Mouse (Mus musculus) heart, embryonic 11.5 days (tissue): ENCODE measurements around the gene Slc2a8. TPM values are rescaled to one million over a fixed set of nuclear protein-coding genes. Genes with fewer than 3 reads are reported as not detected.
A peak's percentile ranks its signal among the peaks of the same experiment; 100 is the strongest.

Experiments
- ATAC-seq: fragments of 200-750 bp; cut with Nextera tagmentation; replicated peaks from 2 replicates; pipeline ENCODE4 v1.8.0; 2017; ENCODE audit warnings: moderate library complexity; ENCODE audit not compliant: insufficient number of reproducible peaks, low FRiP score, low TSS enrichment
- H3K27ac ChIP-seq: fragments of 300-500 bp; sonication (generic); 2 replicates; pipeline ENCODE4 v1.5.1; 2014; ENCODE audit warnings: mild to moderate bottlenecking, low read depth, low read length
- H3K27me3 ChIP-seq: fragments of 300-500 bp; sonication (generic); 2 replicates; pipeline ENCODE4 v1.6.1; 2014; ENCODE audit warnings: mild to moderate bottlenecking, low read length, mixed read lengths; ENCODE audit not compliant: control insufficient read depth, insufficient read depth
- H3K36me3 ChIP-seq: fragments of 300-500 bp; sonication (generic); 2 replicates; pipeline ENCODE4 v1.6.1; 2014; ENCODE audit warnings: mild to moderate bottlenecking, low read length, moderate library complexity, mixed read lengths; ENCODE audit not compliant: control insufficient read depth, insufficient read depth
- H3K4me1 ChIP-seq: fragments of 300-500 bp; sonication (generic); 2 replicates; pipeline ENCODE4 v1.6.1; 2014; ENCODE audit warnings: low read length; ENCODE audit not compliant: control insufficient read depth, insufficient read depth
- H3K4me2 ChIP-seq: fragments of 300-500 bp; sonication (generic); 2 replicates; pipeline ENCODE4 v1.6.1; 2014; ENCODE audit warnings: mild to moderate bottlenecking, moderate library complexity
- H3K4me3 ChIP-seq: fragments of 300-500 bp; sonication (generic); 2 replicates; pipeline ENCODE4 v1.5.1; 2014; ENCODE audit warnings: low read depth, low read length
- H3K9ac ChIP-seq: fragments of 300-500 bp; sonication (generic); 2 replicates; pipeline ENCODE4 v1.6.1; 2014; ENCODE audit warnings: mild to moderate bottlenecking, low read depth, low read length, moderate library complexity
- H3K9me3 ChIP-seq: fragments of 300-500 bp; sonication (generic); replicated peaks from 2 replicates; pipeline ENCODE4 v1.6.1; 2016; ENCODE audit warnings: low read length; ENCODE audit not compliant: control insufficient read depth
- WGBS: fragments of 180-500 bp; shearing (Covaris S2); extraction: QIAGEN DNeasy Blood & Tissue Kit; methylation state at CpG from one replicate; pipeline ENCODE4 v1.1.7; 2014; ENCODE audit not compliant: insufficient replicate concordance; 5-methylcytosine and 5-hydroxymethylcytosine counted together
- polyA plus RNA-seq: library from polyadenylated mRNA; unstranded; fragments of >200 nt; fragmentation: Nextera tagmentation; extraction: Ambion mirVana; gene quantifications from 2 replicates; pipeline ENCODE4 v1.2.1, GENCODE M21; 2014

The Slc2a8 gene
- polyA plus RNA-seq, 1 experiment from 2014 or later, result 12.1 TPM

- Histone ChIP-seq H3K4me2 (peak overlapping the region; percentile 94), H3K4me3 (peak overlapping the region; percentile 64), H3K27ac (no peak overlapping the region), H3K9me3 (no peaks in the 10 kb centered on the region), H3K4me1 (peaks cover 6% of the 10 kb centered on the region; the same call in 1 of the 2 replicates), H3K36me3 (no peaks in the 10 kb centered on the region), H3K9ac (peak overlapping the region; percentile 23; the same call in 1 of the 2 replicates), H3K27me3 (no peaks in the 10 kb centered on the region)
- 5% methylated on average over 4 of the region's 4 CpGs for WGBS
- no peak for ATAC-seq
Observed at GRCm38 (mm10) chr2:32982700-32983099, 817 bp upstream of the Slc2a8 start.

GRCm38 (mm10) chr2:32981281-32981680, 602 bp downstream of the Slc2a8 start:
- Histone ChIP-seq H3K9ac (peak overlapping the region; percentile 66), H3K4me3 (peak overlapping the region; percentile 64), H3K4me1 (peaks cover 6% of the 10 kb centered on the region), H3K27me3 (no peaks in the 10 kb centered on the region), H3K36me3 (no peaks in the 10 kb centered on the region), H3K9me3 (no peaks in the 10 kb centered on the region), H3K4me2 (peak overlapping the region; percentile 94), H3K27ac (no peak overlapping the region; the same call in 1 of the 2 replicates)
- 0% methylated on average over 23 of the region's 23 CpGs for WGBS
- ATAC-seq, result peak; percentile 32; the same call in 1 of the 2 replicates

- H3K27ac ChIP-seq, result no peak overlapping the region
- peaks cover 6% of the 10 kb centered on the region for H3K4me1 ChIP-seq
- no peaks in the 10 kb centered on the region for H3K36me3 ChIP-seq
- no peaks in the 10 kb centered on the region for H3K9me3 ChIP-seq
- no peak overlapping the region for H3K9ac ChIP-seq
- H3K27me3 ChIP-seq, result no peaks in the 10 kb centered on the region
- no peak for ATAC-seq
- no peak overlapping the region; the same call in 1 of the 2 replicates for H3K4me2 ChIP-seq
- H3K4me3 ChIP-seq, result no peak overlapping the region
- 83% methylated on average over 7 of the region's 7 CpGs for WGBS
Observed at GRCm38 (mm10) chr2:32979675-32980074, 2.2 kb downstream of the Slc2a8 start.

- Histone ChIP-seq H3K27me3 (no peaks in the 10 kb centered on the region), H3K9ac (no peak overlapping the region), H3K9me3 (no peaks in the 10 kb centered on the region), H3K4me2 (no peak overlapping the region), H3K36me3 (peaks cover under 1% of the 10 kb centered on the region; the same call in 1 of the 2 replicates), H3K27ac (no peak overlapping the region), H3K4me3 (no peak overlapping the region), H3K4me1 (peaks cover 6% of the 10 kb centered on the region)
- 46% methylated on average over 3 of the region's 3 CpGs for WGBS
- ATAC-seq, result no peak
Observed at GRCm38 (mm10) chr2:32978675-32979074, 3.2 kb downstream of the Slc2a8 start.

GRCm38 (mm10) chr2:32977114-32977513, 4.8 kb downstream of the Slc2a8 start:
- peaks cover 6% of the 10 kb centered on the region for H3K4me1 ChIP-seq
- no peak overlapping the region for H3K27ac ChIP-seq
- 76% methylated on average over 5 of the region's 5 CpGs for WGBS
- H3K4me3 ChIP-seq, result no peak overlapping the region
- no peak for ATAC-seq
- peaks cover 3% of the 10 kb centered on the region; the same call in 1 of the 2 replicates for H3K36me3 ChIP-seq
- H3K9me3 ChIP-seq, result no peaks in the 10 kb centered on the region
- H3K9ac ChIP-seq, result no peak overlapping the region
- H3K4me2 ChIP-seq, result no peak overlapping the region
- H3K27me3 ChIP-seq, result no peaks in the 10 kb centered on the region

GRCm38 (mm10) chr2:32974216-32974615, 7.7 kb downstream of the Slc2a8 start:
- 86% methylated on average over 8 of the region's 8 CpGs for WGBS
- Histone ChIP-seq H3K36me3 (peaks cover 3% of the 10 kb centered on the region; the same call in 1 of the 2 replicates), H3K4me1 (peaks cover 3% of the 10 kb centered on the region), H3K27me3 (no peaks in the 10 kb centered on the region), H3K27ac (no peak overlapping the region), H3K4me3 (no peak overlapping the region), H3K9ac (no peak overlapping the region), H3K9me3 (no peaks in the 10 kb centered on the region), H3K4me2 (no peak overlapping the region)
- ATAC-seq, result no peak

GRCm38 (mm10) chr2:32971235-32971634, 10.6 kb downstream of the Slc2a8 start:
- H3K9ac ChIP-seq, result no peak overlapping the region
- H3K27ac ChIP-seq, result no peak overlapping the region
- WGBS, result 49% methylated on average over 9 of the region's 9 CpGs
- ATAC-seq, result no peak
- no peaks in the 10 kb centered on the region for H3K27me3 ChIP-seq
- H3K4me1 ChIP-seq, result peaks cover 11% of the 10 kb centered on the region
- peaks cover 3% of the 10 kb centered on the region; the same call in 1 of the 2 replicates for H3K36me3 ChIP-seq
- no peak overlapping the region for H3K4me3 ChIP-seq
- H3K9me3 ChIP-seq, result no peaks in the 10 kb centered on the region
- no peak overlapping the region for H3K4me2 ChIP-seq

- no peaks in the 10 kb centered on the region for H3K9me3 ChIP-seq
- peaks cover 9% of the 10 kb centered on the region; the same call in 1 of the 2 replicates for H3K36me3 ChIP-seq
- no peak for ATAC-seq
- H3K4me1 ChIP-seq, result peaks cover 11% of the 10 kb centered on the region; the same call in 1 of the 2 replicates
- 64% methylated on average over 8 of the region's 8 CpGs for WGBS
- no peaks in the 10 kb centered on the region for H3K27me3 ChIP-seq
- peak overlapping the region; percentile 20 for H3K4me2 ChIP-seq
- H3K9ac ChIP-seq, result 0 out of 2 replicates have a peak overlapping the region, but pooled peaks have one; percentile 22
- no peak overlapping the region for H3K4me3 ChIP-seq
- peak overlapping the region; percentile 50 for H3K27ac ChIP-seq
Observed at GRCm38 (mm10) chr2:32969326-32969725, 12.6 kb downstream of the Slc2a8 start.
